Mouse (Mus musculus) liver, postnatal 0 days (tissue): Measurements from ENCODE around the gene Olfr643.

Source experiments
- CTCF ChIP-seq: sonication (generic); IDR thresholded peaks from 2 replicates; pipeline ENCODE4 v1.5.1; 2016; ENCODE audit warnings: antibody characterized with exemption, low read depth
- EP300 ChIP-seq: IDR thresholded peaks from 2 replicates; pipeline ENCODE4 v1.6.1; 2016; ENCODE audit warnings: antibody characterized with exemption, low read depth, mild to moderate bottlenecking

DNA sequence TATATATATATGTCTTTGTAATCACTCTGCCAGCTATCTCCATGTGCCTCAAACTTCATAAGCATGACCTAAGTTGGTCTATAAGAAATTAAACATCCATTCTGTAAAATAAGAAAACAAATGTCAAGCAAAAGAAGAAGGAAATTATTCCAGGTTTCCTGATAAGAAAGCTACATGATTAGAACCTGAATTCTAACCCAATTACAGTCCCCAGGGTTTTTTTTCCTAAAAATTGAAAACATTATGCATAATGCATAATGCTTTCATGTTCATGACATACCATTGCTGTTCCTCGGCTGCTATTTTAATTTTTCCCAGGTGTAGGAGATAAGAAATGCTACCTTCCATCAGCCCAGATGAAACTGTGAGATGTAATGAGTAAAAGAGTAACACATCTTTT lies 51.8 kb downstream of the Olfr643 start, which contains the start of gene Olfr645:
- TF ChIP-seq CTCF = no peak
- TF ChIP-seq EP300 = no peak
